Mouse (Mus musculus): ENCODE results near the gene Rab27a.

Gene Rab27a

GRCm38 (mm10) chr9:73044146-73045079 lies at the start of gene Rab27a:
Rab27a (plus strand) TSS chr9:73044854.
- DNase-seq, result peak; percentile 92

GRCm38 (mm10) chr9:72996167-72996566 lies 48.5 kb upstream of the Rab27a start:
- DNase-seq, result no peak

GRCm38 (mm10) chr9:72996806-72997205 lies 47.8 kb upstream of the Rab27a start:
- DNase-seq, result no peak

- DNase-seq, result no peak
Measured at GRCm38 (mm10) chr9:73000487-73000886, 44.2 kb upstream of the Rab27a start.

- DNase-seq, result no peak
Measured at GRCm38 (mm10) chr9:73001314-73002011, 43.2 kb upstream of the Rab27a start.

GRCm38 (mm10) chr9:73002177-73002576 lies 42.5 kb upstream of the Rab27a start:
- DNase-seq, result no peak

- no peak for DNase-seq
Measured at GRCm38 (mm10) chr9:73004076-73004475, 40.6 kb upstream of the Rab27a start.

GRCm38 (mm10) chr9:73005106-73005505 lies 39.5 kb upstream of the Rab27a start:
- no peak for DNase-seq

- DNase-seq, result no peak
Measured at GRCm38 (mm10) chr9:73006175-73006574, 38.5 kb upstream of the Rab27a start.

- no peak for DNase-seq
Measured at GRCm38 (mm10) chr9:73008384-73008783, 36.3 kb upstream of the Rab27a start.

GRCm38 (mm10) chr9:73012629-73013028 lies 32.0 kb upstream of the Rab27a start:
- DNase-seq, result no peak

- DNase-seq, result no peak
Measured at GRCm38 (mm10) chr9:73014724-73015123, 29.9 kb upstream of the Rab27a start.

- no peak for DNase-seq
Measured at GRCm38 (mm10) chr9:73019841-73020240, 24.8 kb upstream of the Rab27a start.

GRCm38 (mm10) chr9:73020566-73021097 lies 24.0 kb upstream of the Rab27a start:
- no peak for DNase-seq

- DNase-seq, result no peak
Measured at GRCm38 (mm10) chr9:73025818-73026636, 18.6 kb upstream of the Rab27a start.

GRCm38 (mm10) chr9:73030443-73030842 lies 14.2 kb upstream of the Rab27a start:
- no peak for DNase-seq

- no peak for DNase-seq
Measured at GRCm38 (mm10) chr9:73031421-73031820, 13.2 kb upstream of the Rab27a start.

- no peak for DNase-seq
Measured at GRCm38 (mm10) chr9:73033406-73033805, 11.2 kb upstream of the Rab27a start.

- peak; percentile 93 for DNase-seq
Measured at GRCm38 (mm10) chr9:73039222-73039945, 5.3 kb upstream of the Rab27a start.

- no peak for DNase-seq
Measured at GRCm38 (mm10) chr9:73040080-73040479, 4.6 kb upstream of the Rab27a start, which contains the start of gene Pigb. Pigb (minus strand) TSS chr9:73040378.

GRCm38 (mm10) chr9:73045204-73045603 lies 550 bp downstream of the Rab27a start:
- no peak for DNase-seq

GRCm38 (mm10) chr9:73045711-73046110 lies 1.1 kb downstream of the Rab27a start:
- DNase-seq, result no peak
